Mouse (Mus musculus) liver, embryonic 15.5 days (tissue): ENCODE results near the gene Polr2b. TPM values are rescaled to one million over a fixed set of nuclear protein-coding genes. Genes with fewer than 3 reads are reported as not detected.

Source experiments
- ATAC-seq: fragments of 200-750 bp; cut with Nextera tagmentation; 2 replicates; pipeline ENCODE4 v1.8.0; 2017; ENCODE audit warnings: moderate number of reproducible peaks, mild to moderate bottlenecking, moderate library complexity; ENCODE audit not compliant: insufficient read depth
- H3K27ac ChIP-seq: fragments of 300-500 bp; sonication (generic); replicated peaks from 2 replicates; pipeline ENCODE4 v1.5.1; 2015; ENCODE audit warnings: mild to moderate bottlenecking, inconsistent platforms
- H3K27me3 ChIP-seq: fragments of 300-500 bp; sonication (generic); 2 replicates; pipeline ENCODE4 v1.6.1; 2015; ENCODE audit warnings: mild to moderate bottlenecking, inconsistent platforms
- H3K36me3 ChIP-seq: fragments of 300-500 bp; sonication (generic); replicated peaks from 2 replicates; pipeline ENCODE4 v1.6.1; 2015; ENCODE audit warnings: moderate library complexity, mild to moderate bottlenecking, inconsistent platforms
- H3K4me1 ChIP-seq: fragments of 300-500 bp; sonication (generic); replicated peaks from 2 replicates; pipeline ENCODE4 v1.6.1; 2015; ENCODE audit warnings: inconsistent platforms
- H3K4me2 ChIP-seq: fragments of 300-500 bp; sonication (generic); 2 replicates; pipeline ENCODE4 v1.6.1; 2015; ENCODE audit warnings: moderate library complexity, mild to moderate bottlenecking, inconsistent platforms
- H3K4me3 ChIP-seq: fragments of 300-500 bp; sonication (generic); replicated peaks from 2 replicates; pipeline ENCODE4 v1.5.1; 2015; ENCODE audit warnings: mild to moderate bottlenecking, inconsistent platforms
- H3K9ac ChIP-seq: fragments of 300-500 bp; sonication (generic); 2 replicates; pipeline ENCODE4 v1.6.1; 2015; ENCODE audit warnings: moderate library complexity, mild to moderate bottlenecking, inconsistent platforms
- H3K9me3 ChIP-seq: fragments of 300-500 bp; sonication (generic); replicated peaks from 2 replicates; pipeline ENCODE4 v1.6.1; 2016; ENCODE audit warnings: inconsistent platforms
- WGBS: fragments of 180-500 bp; shearing (Covaris S2); methylation state at CpG from one replicate; pipeline ENCODE4 v1.1.7; 2015; ENCODE audit warnings: mixed read lengths; ENCODE audit not compliant: insufficient replicate concordance; 5-methylcytosine and 5-hydroxymethylcytosine counted together
- polyA plus RNA-seq: library from polyadenylated mRNA; unstranded; fragments of >200 nt; fragmentation: Nextera tagmentation; extraction: Ambion mirVana; gene quantifications from 2 replicates; pipeline ENCODE4 v1.2.1, GENCODE M21; 2015

Polr2b gene
- polyA plus RNA-seq, 1 experiment from 2014 or later: 26.0 TPM

- Histone ChIP-seq H3K27me3 (no peaks in the 10 kb centered on the region), H3K36me3 (no peaks in the 10 kb centered on the region), H3K4me1 (no peaks in the 10 kb centered on the region; the same call in 1 of the 2 replicates), H3K9me3 (no peaks in the 10 kb centered on the region), H3K27ac (no peak overlapping the region), H3K4me2 (no peak overlapping the region), H3K4me3 (no peak overlapping the region), H3K9ac (no peak overlapping the region)
- 68% methylated on average over 3 of the region's 3 CpGs for WGBS
- ATAC-seq: no peak
These were observed 68.1 kb downstream of the Polr2b start for GRCm38 (mm10) chr5:77378027-77378426.

GRCm38 (mm10) chr5:77379434-77380135 lies 69.6 kb downstream of the Polr2b start:
- Histone ChIP-seq H3K27ac (no peak overlapping the region), H3K27me3 (no peaks in the 10 kb centered on the region), H3K36me3 (no peaks in the 10 kb centered on the region), H3K9me3 (no peaks in the 10 kb centered on the region), H3K4me1 (peaks cover 4% of the 10 kb centered on the region; the same call in 1 of the 2 replicates), H3K4me2 (no peak overlapping the region), H3K9ac (no peak overlapping the region), H3K4me3 (no peak overlapping the region)
- 72% methylated on average over 14 of the region's 14 CpGs for WGBS
- ATAC-seq: no peak

GRCm38 (mm10) chr5:77380321-77380901 lies 70.5 kb downstream of the Polr2b start:
- WGBS: 71% methylated on average over 17 of the region's 17 CpGs
- no peaks in the 10 kb centered on the region for H3K27me3 ChIP-seq
- H3K9me3 ChIP-seq: no peaks in the 10 kb centered on the region
- H3K4me2 ChIP-seq: no peak overlapping the region
- no peak overlapping the region for H3K9ac ChIP-seq
- peaks cover 9% of the 10 kb centered on the region; the same call in 1 of the 2 replicates for H3K4me1 ChIP-seq
- ATAC-seq: no peak
- no peak overlapping the region for H3K27ac ChIP-seq
- no peak overlapping the region for H3K4me3 ChIP-seq
- no peaks in the 10 kb centered on the region for H3K36me3 ChIP-seq

- 69% methylated on average over 7 of the region's 7 CpGs for WGBS
- no peak overlapping the region for H3K9ac ChIP-seq
- no peaks in the 10 kb centered on the region for H3K36me3 ChIP-seq
- no peaks in the 10 kb centered on the region for H3K27me3 ChIP-seq
- H3K4me1 ChIP-seq: peaks cover 9% of the 10 kb centered on the region; the same call in 1 of the 2 replicates
- H3K4me3 ChIP-seq: no peak overlapping the region
- no peaks in the 10 kb centered on the region for H3K9me3 ChIP-seq
- no peak for ATAC-seq
- H3K4me2 ChIP-seq: no peak overlapping the region
- no peak overlapping the region for H3K27ac ChIP-seq
These were observed 71.3 kb downstream of the Polr2b start for GRCm38 (mm10) chr5:77381283-77381682.

- 62% methylated on average over 5 of the region's 5 CpGs for WGBS
These were observed 71.7 kb downstream of the Polr2b start for GRCm38 (mm10) chr5:77381686-77382085.

GRCm38 (mm10) chr5:77383799-77384554 lies 74.0 kb downstream of the Polr2b start:
- ATAC-seq: no peak
- Histone ChIP-seq H3K4me1 (peaks cover 9% of the 10 kb centered on the region; the same call in 1 of the 2 replicates), H3K4me3 (no peak overlapping the region), H3K4me2 (no peak overlapping the region; the same call in 1 of the 2 replicates), H3K36me3 (no peaks in the 10 kb centered on the region), H3K27me3 (no peaks in the 10 kb centered on the region), H3K27ac (no peak overlapping the region), H3K9ac (no peak overlapping the region), H3K9me3 (no peaks in the 10 kb centered on the region)
- WGBS: 55% methylated on average over 5 of the region's 5 CpGs

More at GRCm38 (mm10) chr5:77381686-77382085, 71.7 kb downstream of the Polr2b start:
- ATAC-seq: no peak
- H3K9ac ChIP-seq: no peak overlapping the region
- no peaks in the 10 kb centered on the region for H3K9me3 ChIP-seq
- H3K36me3 ChIP-seq: no peaks in the 10 kb centered on the region
- H3K27ac ChIP-seq: no peak overlapping the region
- peaks cover 9% of the 10 kb centered on the region; the same call in 1 of the 2 replicates for H3K4me1 ChIP-seq
- H3K4me2 ChIP-seq: no peak overlapping the region
- no peaks in the 10 kb centered on the region for H3K27me3 ChIP-seq
- H3K4me3 ChIP-seq: no peak overlapping the region

- no peak for ATAC-seq
- Histone ChIP-seq H3K9ac (no peak overlapping the region), H3K9me3 (no peaks in the 10 kb centered on the region), H3K27ac (no peak overlapping the region), H3K4me3 (no peak overlapping the region), H3K4me2 (no peak overlapping the region; the same call in 1 of the 2 replicates), H3K27me3 (no peaks in the 10 kb centered on the region), H3K36me3 (no peaks in the 10 kb centered on the region), H3K4me1 (peaks cover 9% of the 10 kb centered on the region; the same call in 1 of the 2 replicates)
- WGBS: 46% methylated on average over 9 of the region's 9 CpGs
These were observed 74.8 kb downstream of the Polr2b start for GRCm38 (mm10) chr5:77384724-77385123.

GRCm38 (mm10) chr5:77385221-77385620 lies 75.3 kb downstream of the Polr2b start:
- WGBS: 54% methylated on average over 5 of the region's 5 CpGs
- no peaks in the 10 kb centered on the region for H3K36me3 ChIP-seq
- no peaks in the 10 kb centered on the region for H3K9me3 ChIP-seq
- no peak overlapping the region for H3K27ac ChIP-seq
- H3K4me1 ChIP-seq: peaks cover 9% of the 10 kb centered on the region; the same call in 1 of the 2 replicates
- no peaks in the 10 kb centered on the region for H3K27me3 ChIP-seq
- no peak overlapping the region for H3K4me2 ChIP-seq
- no peak overlapping the region for H3K9ac ChIP-seq
- no peak for ATAC-seq
- H3K4me3 ChIP-seq: no peak overlapping the region

GRCm38 (mm10) chr5:77385900-77386595 lies 76.1 kb downstream of the Polr2b start:
- Histone ChIP-seq H3K27ac (no peak overlapping the region), H3K4me3 (no peak overlapping the region), H3K9me3 (no peaks in the 10 kb centered on the region), H3K4me1 (peaks cover 9% of the 10 kb centered on the region; the same call in 1 of the 2 replicates), H3K4me2 (no peak overlapping the region), H3K9ac (no peak overlapping the region), H3K27me3 (no peaks in the 10 kb centered on the region), H3K36me3 (no peaks in the 10 kb centered on the region)
- WGBS: 30% methylated on average over 6 of the region's 6 CpGs
- ATAC-seq: no peak

GRCm38 (mm10) chr5:77386596-77387413 lies 76.9 kb downstream of the Polr2b start:
- no peaks in the 10 kb centered on the region for H3K36me3 ChIP-seq
- 27% methylated on average over 10 of the region's 10 CpGs for WGBS
- no peak for ATAC-seq
- H3K27me3 ChIP-seq: no peaks in the 10 kb centered on the region
- H3K4me2 ChIP-seq: no peak overlapping the region
- H3K9ac ChIP-seq: no peak overlapping the region
- H3K4me1 ChIP-seq: peaks cover 9% of the 10 kb centered on the region; the same call in 1 of the 2 replicates
- H3K27ac ChIP-seq: no peak overlapping the region
- no peaks in the 10 kb centered on the region for H3K9me3 ChIP-seq
- no peak overlapping the region for H3K4me3 ChIP-seq
